Mouse (Mus musculus): Measurements from ENCODE around the gene Slc38a9.

- TF ChIP-seq FLI1 (IDR thresholded peaks at IDR 0.05; ENCODE audit: low read length) (no peak), GATA1 (IDR thresholded peaks at IDR 0.05; ENCODE audit: borderline replicate concordance, low read length) (no peak)
Observed at GRCm38 (mm10) chr13:112786142-112786541, 125.6 kb downstream of the Slc38a9 start.

Measured in megakaryocyte, embryonic 14.5 days (primary cell).